Mouse (Mus musculus): ENCODE results near the gene Klhl31.

Klhl31 gene

DNA sequence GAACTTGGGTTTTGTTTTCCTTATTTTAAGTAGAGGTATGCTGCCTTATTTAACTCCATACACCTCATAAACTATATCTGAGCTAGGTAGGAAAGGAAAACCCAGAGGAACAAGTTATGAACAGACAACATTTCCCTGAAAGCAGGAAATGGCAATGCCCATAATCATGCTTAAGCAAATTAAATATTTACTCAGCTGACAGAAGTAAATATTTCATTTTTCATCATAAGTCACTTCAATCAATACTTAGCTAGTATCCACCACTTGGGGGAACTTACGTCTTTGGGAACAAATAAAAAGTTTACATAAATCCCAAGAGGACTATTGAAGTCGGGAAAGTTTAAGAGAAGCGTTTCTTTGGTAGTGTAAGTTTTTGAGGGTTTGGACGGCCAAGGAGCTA is 67.2 kb downstream of the Klhl31 start:
- no peak for DNase-seq (ENCODE audit: low read depth, low spot score)

DNA sequence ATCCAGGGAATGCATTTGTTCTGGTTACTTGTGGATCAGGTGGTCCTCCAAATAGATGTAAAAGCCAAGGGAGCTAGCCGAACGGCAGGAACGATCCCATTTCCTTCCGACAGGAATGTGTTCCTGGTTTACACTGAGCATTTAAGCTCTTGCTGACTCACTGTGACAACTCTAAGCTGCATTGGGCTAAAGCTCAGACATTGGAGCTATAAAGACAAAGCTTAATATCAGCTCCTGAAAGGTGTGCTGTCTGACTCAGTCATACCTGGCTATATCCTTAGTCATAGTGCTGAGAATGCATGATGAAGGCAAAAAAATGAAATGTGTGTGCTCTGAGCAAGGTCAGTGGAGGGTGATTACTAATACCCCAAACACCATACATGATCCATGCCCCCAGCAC is 67.8 kb downstream of the Klhl31 start:
- no peak for DNase-seq (ENCODE audit: low read depth, low spot score)

DNA sequence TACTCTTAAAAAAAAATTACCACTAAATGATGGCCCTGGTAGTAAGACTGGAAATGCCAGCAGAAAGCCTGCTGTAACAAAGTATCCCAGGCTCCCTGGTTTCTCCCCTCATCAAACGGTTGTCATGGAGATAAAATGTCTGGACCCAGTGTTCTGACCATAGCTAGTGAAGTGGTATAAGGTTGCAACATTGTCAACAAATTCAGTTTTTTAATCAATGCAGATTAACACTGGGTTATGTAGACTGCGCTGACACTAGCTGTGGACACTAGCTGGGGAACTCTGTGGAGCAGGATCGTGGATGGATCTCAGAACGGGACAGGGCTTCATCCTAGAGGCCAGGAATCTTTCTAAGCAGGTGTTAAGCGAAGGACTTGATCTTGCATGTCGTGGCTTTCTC is 70.2 kb downstream of the Klhl31 start:
- no peak for DNase-seq (ENCODE audit: low read depth, low spot score)

DNA sequence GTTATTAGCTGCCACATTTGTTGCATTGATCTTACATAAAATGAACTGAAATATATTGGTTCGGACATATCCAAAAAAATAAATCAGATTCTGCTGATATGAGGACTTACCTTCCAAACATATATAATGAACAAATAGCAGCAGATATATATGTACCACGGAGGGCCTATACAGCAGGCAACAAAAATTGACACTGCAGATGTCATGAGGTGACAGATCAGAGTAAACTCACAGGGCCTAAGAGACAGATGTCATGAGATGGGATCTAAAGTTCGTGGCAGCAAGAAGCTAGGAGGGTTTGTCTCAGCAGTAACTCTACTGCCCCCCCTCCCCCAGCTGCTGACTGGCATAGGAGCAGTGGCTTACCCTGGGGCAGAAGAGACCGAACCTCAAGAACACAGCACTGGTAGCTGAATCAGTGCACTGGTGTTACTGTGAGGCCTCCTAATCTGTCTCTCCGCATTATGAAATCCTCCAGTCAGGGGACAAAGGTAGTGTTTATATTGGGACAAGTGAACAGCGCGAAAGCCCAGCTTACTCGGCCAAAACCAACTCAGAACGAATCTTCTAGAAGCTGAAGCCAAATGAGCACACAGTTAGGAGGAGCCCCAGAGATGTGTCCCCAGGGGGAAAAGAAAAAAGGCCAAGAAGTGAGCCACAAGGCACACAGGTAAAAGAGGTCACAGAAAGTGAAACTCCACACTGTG is 71.3 kb downstream of the Klhl31 start:
- no peak for DNase-seq (ENCODE audit: low read depth, low spot score)

DNA sequence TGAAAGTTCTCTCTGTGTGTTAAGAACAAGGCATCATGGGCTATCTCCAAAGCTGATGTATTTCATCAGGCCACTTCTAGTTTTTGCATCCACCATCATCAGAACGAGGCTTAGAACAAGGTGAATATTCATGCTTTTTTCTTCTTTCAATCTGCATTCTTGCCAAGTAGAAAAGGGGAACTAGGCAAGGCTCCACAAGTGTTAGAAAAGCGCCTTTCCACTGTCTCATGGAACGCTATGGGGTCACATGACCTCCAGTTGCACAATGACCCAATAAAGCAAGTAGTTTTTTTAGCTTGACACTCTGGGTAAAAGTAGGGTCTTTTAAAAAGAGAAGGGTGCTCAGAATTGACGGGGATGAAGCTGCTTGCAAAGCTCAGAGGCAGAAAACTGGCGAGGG is 72.7 kb downstream of the Klhl31 start:
- no peak for DNase-seq (ENCODE audit: low read depth, low spot score)
